Mouse (Mus musculus): ENCODE results near the gene Iqcc. TPM values are rescaled to one million over a fixed set of nuclear protein-coding genes. Genes with fewer than 3 reads are reported as not detected.

Gene Iqcc
- polyA plus RNA-seq, 1 experiment, result 32.3 TPM

DNA sequence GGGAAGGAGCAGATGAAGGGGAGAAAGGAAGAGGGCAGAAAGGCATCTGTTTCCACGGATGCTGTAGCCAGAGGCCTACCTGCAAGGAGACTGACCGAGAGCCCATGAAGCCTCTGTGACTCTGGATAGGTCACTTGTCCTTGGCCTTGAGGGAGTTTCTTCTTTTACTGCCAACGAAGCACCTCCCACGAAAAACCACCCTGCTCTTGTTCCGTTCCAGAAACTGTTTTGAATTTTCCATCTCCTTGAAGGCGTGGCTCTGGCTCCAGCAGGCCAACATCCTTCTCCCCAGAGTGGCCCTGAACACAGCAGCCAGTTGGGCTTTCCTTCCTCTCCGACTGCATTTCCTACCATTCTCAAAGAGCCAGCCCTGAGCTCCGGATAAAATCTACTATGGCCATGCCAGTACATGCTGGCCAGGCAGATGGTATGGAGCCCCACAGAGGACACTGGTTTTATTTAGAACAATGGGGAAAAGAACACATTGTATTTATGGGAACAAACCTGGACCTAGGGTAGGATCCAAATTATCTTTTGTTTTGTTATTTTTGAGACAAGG is 2.5 kb upstream of the Iqcc start:
- TF ChIP-seq POLR2A (IDR thresholded peaks at IDR 0.05; ENCODE audit: borderline replicate concordance, extremely low read depth, insufficient read depth, insufficient read length, poor library complexity, severe bottlenecking), result no peak
- no peak for TF ChIP-seq CTCF (IDR thresholded peaks at IDR 0.05; ENCODE audit: borderline replicate concordance, extremely low read depth, insufficient read depth, insufficient read length)
- no peak for DNase-seq (ENCODE audit: low read depth)

DNA sequence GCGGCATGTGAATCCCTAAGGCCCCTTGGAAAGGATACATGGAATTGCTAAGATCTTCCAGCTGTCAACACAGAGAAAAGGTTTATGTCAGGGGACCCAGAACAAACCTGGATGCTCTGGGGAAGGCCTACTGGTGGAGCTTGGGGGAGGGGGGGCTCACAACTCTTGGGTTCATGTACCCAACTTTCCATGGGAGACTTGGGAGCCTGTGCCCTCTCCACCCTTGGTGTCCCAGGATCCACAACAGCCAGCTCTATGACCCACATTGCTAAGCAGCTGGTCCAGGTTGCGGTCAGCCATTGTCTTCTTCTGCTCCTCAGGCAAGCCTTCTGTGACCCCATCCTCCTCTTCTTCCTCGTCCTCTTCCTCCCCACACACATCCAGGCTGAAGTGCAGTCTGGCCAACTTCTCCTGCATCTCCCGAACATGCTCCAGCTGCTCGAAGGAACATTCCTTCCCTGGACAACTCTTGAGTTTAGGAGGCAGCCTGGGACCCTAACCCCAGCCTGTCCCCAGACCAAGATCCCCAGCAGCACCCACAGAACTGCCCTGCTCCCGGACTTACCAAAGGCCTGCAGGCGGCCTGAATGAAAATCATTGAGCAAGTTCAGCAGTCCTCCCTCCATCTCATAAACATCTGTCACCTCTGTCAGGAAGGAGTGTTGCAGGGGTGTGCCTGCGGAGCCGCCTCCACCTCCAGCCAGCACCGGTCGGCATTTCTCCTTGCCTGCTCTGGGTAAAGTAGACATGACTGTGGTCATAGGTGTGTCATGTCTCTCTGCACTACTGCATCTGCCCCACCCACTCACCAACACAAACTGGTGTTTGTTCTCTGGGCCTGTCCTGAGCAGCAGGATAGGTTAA is 1.8 kb upstream of the Iqcc start:
- TF ChIP-seq POLR2A (IDR thresholded peaks at IDR 0.05; ENCODE audit: borderline replicate concordance, extremely low read depth, insufficient read depth, insufficient read length, poor library complexity, severe bottlenecking) (no peak), CTCF (IDR thresholded peaks at IDR 0.05; ENCODE audit: borderline replicate concordance, extremely low read depth, insufficient read depth, insufficient read length) (no peak)
- DNase-seq (ENCODE audit: low read depth), result no peak

DNA sequence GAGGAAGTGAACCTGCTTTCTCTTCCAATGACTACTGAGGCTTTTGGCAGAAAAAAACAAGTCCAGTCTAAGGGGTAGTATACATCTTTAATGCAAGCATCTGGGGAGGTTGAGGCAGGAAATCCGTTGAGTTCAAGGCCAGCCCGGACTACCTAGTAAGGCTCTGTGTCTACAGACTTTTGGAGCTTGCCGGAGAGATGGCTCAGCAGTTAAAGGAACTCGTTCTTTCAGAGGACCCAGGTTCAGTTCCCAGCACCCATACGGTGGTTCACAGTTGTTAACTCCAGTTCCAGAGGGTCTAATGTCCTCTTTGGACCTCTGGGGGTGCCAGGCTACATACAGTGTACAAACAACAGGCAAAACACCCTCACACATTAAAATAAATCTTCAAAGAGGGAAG is 868 bp downstream of the Iqcc start:
- DNase-seq (ENCODE audit: low read depth), result no peak

DNA sequence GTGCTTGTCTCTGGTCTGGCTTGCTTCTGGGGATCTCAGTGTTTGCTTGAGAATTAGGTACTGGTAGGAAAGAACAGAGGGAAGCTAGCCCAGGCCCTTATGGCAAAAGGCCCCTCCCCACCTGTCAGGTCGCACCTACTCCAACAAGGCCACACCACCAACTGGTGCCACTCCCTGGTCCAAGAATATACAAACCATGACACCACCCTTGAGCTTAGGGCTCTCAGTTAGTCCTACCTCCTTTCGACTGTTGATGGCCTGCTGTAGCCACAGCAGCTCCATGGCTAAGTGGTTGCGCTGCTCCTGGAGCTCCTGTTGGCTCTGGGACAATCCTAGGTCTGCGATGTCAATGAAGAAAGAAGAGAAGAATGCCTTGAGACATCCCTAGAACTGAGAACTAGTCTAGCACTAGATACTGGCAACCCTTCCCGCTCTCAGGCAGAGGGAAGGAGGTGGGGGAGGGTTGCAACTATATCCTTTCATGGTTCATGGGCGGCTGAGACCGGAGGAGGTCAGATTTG is 1.7 kb downstream of the Iqcc start:
- TF ChIP-seq CTCF (IDR thresholded peaks at IDR 0.05; ENCODE audit: borderline replicate concordance, extremely low read depth, insufficient read depth, insufficient read length) (no peak), POLR2A (IDR thresholded peaks at IDR 0.05; ENCODE audit: borderline replicate concordance, extremely low read depth, insufficient read depth, insufficient read length, poor library complexity, severe bottlenecking) (no peak)
- no peak for DNase-seq (ENCODE audit: low read depth)

More for the DNA sequence above, 868 bp downstream of the Iqcc start:
- no peak for TF ChIP-seq CTCF (IDR thresholded peaks at IDR 0.05; ENCODE audit: borderline replicate concordance, extremely low read depth, insufficient read depth, insufficient read length)
- TF ChIP-seq POLR2A (IDR thresholded peaks at IDR 0.05; ENCODE audit: borderline replicate concordance, extremely low read depth, insufficient read depth, insufficient read length, poor library complexity, severe bottlenecking), result no peak

DNA sequence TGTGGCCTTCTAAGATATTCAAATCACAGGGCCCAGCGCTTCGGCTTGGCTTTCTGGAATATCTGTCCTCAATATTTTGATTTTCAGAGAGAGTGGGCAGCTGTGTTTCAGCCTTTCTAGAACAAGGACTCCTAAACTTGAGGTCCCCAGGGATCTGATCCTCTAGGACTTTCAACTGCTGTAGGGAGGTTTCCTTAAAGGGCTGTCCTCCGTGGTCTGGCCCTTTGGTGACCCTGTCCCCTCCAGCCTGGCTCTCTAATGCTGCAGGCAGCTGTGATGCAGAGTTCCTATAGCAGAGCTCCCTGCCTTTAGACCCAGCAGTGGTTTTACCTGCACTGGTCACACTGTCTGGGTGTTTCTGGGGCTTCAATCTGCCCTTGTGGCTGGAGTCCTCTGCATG is 2.3 kb downstream of the Iqcc start:
- TF ChIP-seq POLR2A (IDR thresholded peaks at IDR 0.05; ENCODE audit: borderline replicate concordance, extremely low read depth, insufficient read depth, insufficient read length, poor library complexity, severe bottlenecking) (no peak), CTCF (IDR thresholded peaks at IDR 0.05; ENCODE audit: borderline replicate concordance, extremely low read depth, insufficient read depth, insufficient read length) (no peak)
- no peak for DNase-seq (ENCODE audit: low read depth)

DNA sequence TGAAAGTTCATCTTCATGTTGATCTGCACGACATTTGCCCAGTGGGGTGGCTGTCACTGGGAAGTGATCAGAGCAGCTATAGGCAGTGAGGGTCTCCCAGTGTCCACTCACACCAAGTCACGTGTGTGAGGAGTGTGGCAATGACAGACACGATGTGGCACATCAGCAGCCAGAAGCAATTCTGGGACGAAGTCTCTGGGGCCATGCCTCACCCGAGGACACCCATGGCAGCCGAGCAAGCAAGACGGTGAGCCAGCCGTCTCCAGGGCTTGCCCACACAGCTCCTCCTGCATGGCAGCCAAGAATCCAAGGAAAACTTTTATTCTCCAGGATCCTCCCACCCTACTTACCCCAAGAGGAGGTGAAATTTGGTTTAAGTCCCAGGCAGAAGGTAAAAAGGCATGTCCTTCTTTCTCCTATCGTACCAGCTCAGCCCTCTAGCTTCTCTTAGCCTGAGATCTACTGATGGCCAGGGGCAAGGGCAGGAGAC is 3.1 kb downstream of the Iqcc start:
- TF ChIP-seq CTCF (IDR thresholded peaks at IDR 0.05; ENCODE audit: borderline replicate concordance, extremely low read depth, insufficient read depth, insufficient read length) (no peak), POLR2A (IDR thresholded peaks at IDR 0.05; ENCODE audit: borderline replicate concordance, extremely low read depth, insufficient read depth, insufficient read length, poor library complexity, severe bottlenecking) (no peak)
- DNase-seq (ENCODE audit: low read depth), result no peak

DNA sequence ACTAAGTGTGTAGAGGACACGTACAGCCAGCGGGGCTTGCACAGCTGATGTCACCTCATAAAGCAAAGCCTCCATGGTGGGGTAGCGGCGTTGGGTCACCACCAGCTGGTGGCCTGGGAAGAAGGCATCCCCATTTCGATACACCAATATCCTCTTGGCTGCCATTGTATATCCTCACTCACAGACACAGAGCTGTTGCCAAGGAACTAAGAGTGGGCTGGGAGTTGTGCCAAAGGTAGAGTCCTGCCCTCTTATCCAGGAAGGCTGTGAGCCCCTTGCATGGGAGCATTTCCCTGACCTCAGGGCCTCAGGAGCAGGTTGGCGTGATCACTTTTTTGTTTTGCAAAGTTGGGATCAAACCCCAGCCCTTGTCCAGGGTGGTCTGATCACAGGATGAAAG is 4.8 kb downstream of the Iqcc start, which contains the start of gene Dcdc2b:
TSS of gene Dcdc2b (minus strand) at position 165 of the 400 bp plus-strand sequence.
- no peak for TF ChIP-seq CTCF (IDR thresholded peaks at IDR 0.05; ENCODE audit: borderline replicate concordance, extremely low read depth, insufficient read depth, insufficient read length)
- no peak for TF ChIP-seq POLR2A (IDR thresholded peaks at IDR 0.05; ENCODE audit: borderline replicate concordance, extremely low read depth, insufficient read depth, insufficient read length, poor library complexity, severe bottlenecking)
- peak; percentile 61 for DNase-seq (ENCODE audit: low read depth)

DNA sequence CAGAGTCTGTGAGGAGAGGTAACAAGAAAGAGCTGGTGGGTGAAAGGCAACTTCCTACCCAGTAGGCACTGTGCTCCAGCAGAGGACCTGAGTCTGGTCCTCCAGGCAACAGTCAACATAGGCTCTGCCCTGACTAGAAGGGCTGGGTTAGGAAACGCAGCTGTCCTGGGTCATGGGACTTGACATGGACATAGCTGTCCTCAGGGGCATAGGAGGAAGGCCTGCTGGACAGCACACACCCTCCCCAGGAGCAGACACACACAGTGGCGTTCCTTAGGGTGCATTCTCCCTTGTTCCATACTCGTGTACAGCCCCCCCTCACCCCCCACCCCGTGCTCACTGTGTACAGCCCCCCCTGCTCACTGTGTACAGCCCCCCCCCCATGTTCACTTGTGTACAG is 8.4 kb downstream of the Iqcc start:
- DNase-seq (ENCODE audit: low read depth), result no peak
- TF ChIP-seq CTCF (IDR thresholded peaks at IDR 0.05; ENCODE audit: borderline replicate concordance, extremely low read depth, insufficient read depth, insufficient read length), result no peak
- no peak for TF ChIP-seq POLR2A (IDR thresholded peaks at IDR 0.05; ENCODE audit: borderline replicate concordance, extremely low read depth, insufficient read depth, insufficient read length, poor library complexity, severe bottlenecking)

DNA sequence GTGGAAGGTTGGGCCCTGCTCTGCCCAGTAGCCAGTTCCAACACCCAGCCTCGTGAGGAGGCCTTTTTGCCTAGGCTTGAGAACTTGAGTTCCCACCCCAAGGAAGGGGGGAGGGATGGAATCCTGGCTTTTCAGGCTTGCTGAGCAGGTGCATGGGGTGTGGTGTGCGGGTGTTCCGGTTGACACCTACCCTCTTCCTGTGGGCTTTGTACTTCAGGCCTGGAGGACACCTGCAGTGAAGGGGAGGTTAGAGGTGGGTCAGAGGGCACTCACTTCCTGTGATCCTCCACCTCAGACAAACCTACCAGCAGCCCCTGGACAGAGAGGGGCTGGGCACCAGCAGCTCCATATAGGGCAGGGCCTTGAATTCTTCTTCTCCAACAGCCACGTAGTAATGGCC is 8.9 kb downstream of the Iqcc start:
- no peak for DNase-seq (ENCODE audit: low read depth)
- TF ChIP-seq POLR2A (IDR thresholded peaks at IDR 0.05; ENCODE audit: borderline replicate concordance, extremely low read depth, insufficient read depth, insufficient read length, poor library complexity, severe bottlenecking) (no peak), CTCF (IDR thresholded peaks at IDR 0.05; ENCODE audit: borderline replicate concordance, extremely low read depth, insufficient read depth, insufficient read length) (no peak)

DNA sequence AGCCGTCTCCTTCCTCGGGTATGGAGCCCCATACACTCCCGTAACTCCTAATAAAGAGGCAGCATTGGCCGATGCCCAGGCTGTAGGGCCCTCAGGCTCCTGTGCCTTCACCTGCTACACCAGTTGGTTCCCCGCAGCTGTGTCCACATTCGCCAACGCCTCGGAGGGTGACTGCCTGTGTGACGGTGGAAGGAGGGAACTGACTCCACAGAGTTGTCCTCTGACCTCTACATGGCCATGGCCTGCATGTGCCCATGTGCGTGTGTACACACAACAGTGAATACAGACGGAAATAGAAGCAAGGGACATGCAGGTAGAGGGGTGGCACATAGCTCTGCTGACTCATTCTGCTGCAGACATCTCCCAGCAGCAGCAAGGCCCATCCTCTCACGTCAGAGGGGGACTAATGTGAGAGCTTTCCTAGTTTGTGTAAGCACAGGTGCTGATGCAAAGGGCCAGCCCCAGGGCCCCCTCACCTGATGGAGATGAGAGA is 9.7 kb downstream of the Iqcc start:
- DNase-seq (ENCODE audit: low read depth), result no peak
- TF ChIP-seq CTCF (IDR thresholded peaks at IDR 0.05; ENCODE audit: borderline replicate concordance, extremely low read depth, insufficient read depth, insufficient read length) (no peak), POLR2A (IDR thresholded peaks at IDR 0.05; ENCODE audit: borderline replicate concordance, extremely low read depth, insufficient read depth, insufficient read length, poor library complexity, severe bottlenecking) (no peak)

DNA sequence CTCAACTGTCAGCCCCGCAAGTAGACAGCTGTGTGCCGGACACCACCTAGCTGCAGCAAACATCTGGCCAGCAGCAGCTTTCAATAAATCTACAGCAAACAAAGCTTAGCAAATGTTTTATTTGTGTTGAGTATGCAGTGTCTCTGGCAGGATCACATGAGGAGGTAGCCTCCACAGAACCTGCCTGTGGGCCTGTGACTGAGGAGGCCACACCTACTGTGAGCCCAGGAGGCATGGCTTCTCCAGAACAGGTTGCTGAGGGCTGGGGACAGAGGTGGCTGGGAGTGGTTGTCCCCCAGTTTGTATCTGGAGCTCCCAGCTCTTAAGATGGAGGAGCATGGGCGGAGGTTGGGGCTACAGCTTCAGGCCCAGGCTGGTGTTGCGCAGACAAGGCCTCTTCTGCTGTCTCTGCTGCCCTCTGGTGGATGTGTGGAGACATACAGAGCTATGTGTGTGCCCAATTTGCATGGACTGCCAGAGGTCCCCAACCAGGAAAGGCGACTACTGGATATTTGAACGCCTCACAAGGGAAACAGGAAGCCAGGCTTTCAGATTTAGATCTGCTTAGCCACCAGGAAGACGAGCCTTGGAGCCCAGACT is 10.4 kb downstream of the Iqcc start:
- TF ChIP-seq CTCF (IDR thresholded peaks at IDR 0.05; ENCODE audit: borderline replicate concordance, extremely low read depth, insufficient read depth, insufficient read length) (peak; percentile 93), POLR2A (IDR thresholded peaks at IDR 0.05; ENCODE audit: borderline replicate concordance, extremely low read depth, insufficient read depth, insufficient read length, poor library complexity, severe bottlenecking) (no peak)

More for the DNA sequence above, 10.4 kb downstream of the Iqcc start:
- peak; percentile 93 for DNase-seq (ENCODE audit: low read depth)

Measured in brain, embryonic 14.5 days (tissue).